Mouse (Mus musculus) limb, embryonic 14.5 days (tissue): Measurements from ENCODE around the gene Foxr1. TPM values are rescaled to one million over a fixed set of nuclear protein-coding genes. Genes with fewer than 3 reads are reported as not detected.
"Not testable (repeated sequence)": the region's sequence is repeated elsewhere in the genome, so short reads cannot be mapped to it uniquely, and the experiment has no call there.

Experiments
- ATAC-seq: fragments of 200-750 bp; cut with Nextera tagmentation; 2 replicates; pipeline ENCODE4 v1.8.0; 2017; ENCODE audit warnings: low read depth, moderate number of reproducible peaks, moderate TSS enrichment; ENCODE audit not compliant: low FRiP score
- DNase-seq: peaks from one replicate; pipeline ENCODE4 v3.0.0-alpha.2; 2015; ENCODE audit warnings: low spot score
- H3K27ac ChIP-seq: fragments of 300-500 bp; sonication (generic); replicated peaks from 2 replicates; pipeline ENCODE4 v1.5.1; 2014; ENCODE audit warnings: low read depth, mild to moderate bottlenecking, low read length, moderate library complexity, mixed read lengths
- H3K27me3 ChIP-seq: fragments of 300-500 bp; sonication (generic); 2 replicates; pipeline ENCODE4 v1.6.1; 2014; ENCODE audit warnings: low read length, mixed read lengths; ENCODE audit not compliant: control insufficient read depth, insufficient read depth
- H3K36me3 ChIP-seq: fragments of 300-500 bp; sonication (generic); 2 replicates; pipeline ENCODE4 v1.6.1; 2014; ENCODE audit warnings: mild to moderate bottlenecking, low read length, moderate library complexity, mixed read lengths; ENCODE audit not compliant: control insufficient read depth, insufficient read depth
- H3K4me1 ChIP-seq: fragments of 300-500 bp; sonication (generic); 2 replicates; pipeline ENCODE4 v1.6.1; 2014; ENCODE audit warnings: antibody characterized with exemption, low read length, mixed read lengths; ENCODE audit not compliant: control insufficient read depth, insufficient read depth
- H3K4me2 ChIP-seq: fragments of 300-500 bp; sonication (generic); replicated peaks from 2 replicates; pipeline ENCODE4 v1.6.1; 2014; ENCODE audit warnings: low read depth, mild to moderate bottlenecking, low read length, moderate library complexity; ENCODE audit not compliant: severe bottlenecking
- H3K4me3 ChIP-seq: fragments of 300-500 bp; sonication (generic); replicated peaks from 2 replicates; pipeline ENCODE4 v1.5.1; 2014; ENCODE audit warnings: low read length
- H3K9ac ChIP-seq: fragments of 300-500 bp; sonication (generic); 2 replicates; pipeline ENCODE4 v1.6.1; 2014; ENCODE audit warnings: mild to moderate bottlenecking, low read depth, low read length, moderate library complexity; ENCODE audit not compliant: severe bottlenecking
- H3K9me3 ChIP-seq: fragments of 300-500 bp; sonication (generic); 2 replicates; pipeline ENCODE4 v1.6.1; 2016; ENCODE audit warnings: low read length; ENCODE audit not compliant: control insufficient read depth
- POLR2A ChIP-seq: fragments of 200-500 bp; IDR thresholded peaks from 2 replicates; pipeline ENCODE4 v1.8.0; 2012; ENCODE audit warnings: inconsistent platforms, mild to moderate bottlenecking, moderate library complexity, borderline replicate concordance; ENCODE audit not compliant: insufficient read depth, insufficient read length; ENCODE audit errors: extremely low read depth
- WGBS: fragments of 180-500 bp; shearing (Covaris S2); extraction: QIAGEN DNeasy Blood & Tissue Kit; methylation state at CpG from one replicate; pipeline ENCODE4 v1.1.7; 2014; 5-methylcytosine and 5-hydroxymethylcytosine counted together
- polyA plus RNA-seq, 2 experiments: library from polyadenylated mRNA; depleted of rRNA in 1 of 2; stranded (reverse) in 1 of 2; unstranded in 1 of 2; fragments of >200 nt; fragmentation: Nextera tagmentation in 1 of 2; extraction: Ambion mirVana in 1 of 2; gene quantifications; 2 replicates each; pipeline versions ENCODE4 v1.2.1 to v1.2.3; 2012 to 2014

Gene Foxr1
- polyA plus RNA-seq, 2 experiments: not detected

DNA sequence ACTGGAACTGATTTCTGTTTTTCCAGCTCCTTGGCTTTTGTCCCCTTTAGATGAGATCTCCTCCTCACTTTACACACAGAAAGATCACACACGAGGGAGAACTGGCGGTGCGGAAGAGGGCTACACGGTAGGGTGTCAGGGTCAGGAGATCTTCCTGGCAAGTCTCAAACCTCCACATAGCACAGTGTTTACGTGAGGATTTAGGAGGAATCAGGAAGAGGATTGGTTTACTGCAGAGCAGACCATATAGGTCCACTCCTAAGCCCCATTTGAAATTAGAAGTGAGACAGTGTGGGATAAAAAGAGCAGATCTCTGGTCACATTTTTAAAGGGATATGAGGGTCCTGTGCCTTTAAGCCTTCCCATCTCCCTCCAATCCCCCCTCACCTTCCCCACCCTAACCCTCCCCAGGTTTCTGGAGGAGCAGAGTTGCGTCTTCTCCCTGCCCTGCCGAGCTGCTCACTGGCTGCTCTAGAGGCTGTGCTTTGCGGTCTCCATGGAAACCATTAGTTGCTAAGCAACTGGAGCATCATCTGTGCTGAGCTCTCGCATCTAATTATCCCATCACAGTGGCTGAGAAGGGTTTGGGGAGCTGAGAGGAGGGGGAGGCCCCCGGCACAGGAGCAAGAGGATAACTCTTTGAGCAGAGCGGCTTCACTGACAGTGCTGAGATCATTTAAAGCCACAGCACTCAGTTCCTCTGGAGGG is 16.3 kb upstream of the Foxr1 start:
- TF ChIP-seq POLR2A: no peak
- Histone ChIP-seq H3K36me3 (no peaks in the 10 kb centered on the region), H3K4me2 (no peak overlapping the region), H3K9me3 (no peaks in the 10 kb centered on the region), H3K9ac (no peak overlapping the region), H3K4me3 (no peak overlapping the region), H3K27ac (no peak overlapping the region), H3K27me3 (no peaks in the 10 kb centered on the region), H3K4me1 (no peaks in the 10 kb centered on the region)
- ATAC-seq (peak; percentile 70), DNase-seq (peak; percentile 43)
- 9% methylated on average over 11 of the region's 11 CpGs for WGBS

GRCm38 (mm10) chr9:44454891-44455220 is 13.9 kb upstream of the Foxr1 start, which contains the start of gene Upk2:
TSS of gene Upk2 (minus strand) at chr9:44454976.
- Histone ChIP-seq H3K27ac (no peak within 1 kb of the TSS), H3K27me3 (no peaks in the 10 kb centered on the region), H3K4me3 (no peak within 1 kb of the TSS), H3K9me3 (no peaks in the 10 kb centered on the region), H3K4me2 (no peak within 1 kb of the TSS), H3K4me1 (no peaks in the 10 kb centered on the region), H3K36me3 (no peaks in the 10 kb centered on the region), H3K9ac (no peak within 1 kb of the TSS)
- WGBS: 21% methylated on average over 4 of the region's 4 CpGs
- DNase-seq (no peak), ATAC-seq (no peak)
- TF ChIP-seq POLR2A: no peak

DNA sequence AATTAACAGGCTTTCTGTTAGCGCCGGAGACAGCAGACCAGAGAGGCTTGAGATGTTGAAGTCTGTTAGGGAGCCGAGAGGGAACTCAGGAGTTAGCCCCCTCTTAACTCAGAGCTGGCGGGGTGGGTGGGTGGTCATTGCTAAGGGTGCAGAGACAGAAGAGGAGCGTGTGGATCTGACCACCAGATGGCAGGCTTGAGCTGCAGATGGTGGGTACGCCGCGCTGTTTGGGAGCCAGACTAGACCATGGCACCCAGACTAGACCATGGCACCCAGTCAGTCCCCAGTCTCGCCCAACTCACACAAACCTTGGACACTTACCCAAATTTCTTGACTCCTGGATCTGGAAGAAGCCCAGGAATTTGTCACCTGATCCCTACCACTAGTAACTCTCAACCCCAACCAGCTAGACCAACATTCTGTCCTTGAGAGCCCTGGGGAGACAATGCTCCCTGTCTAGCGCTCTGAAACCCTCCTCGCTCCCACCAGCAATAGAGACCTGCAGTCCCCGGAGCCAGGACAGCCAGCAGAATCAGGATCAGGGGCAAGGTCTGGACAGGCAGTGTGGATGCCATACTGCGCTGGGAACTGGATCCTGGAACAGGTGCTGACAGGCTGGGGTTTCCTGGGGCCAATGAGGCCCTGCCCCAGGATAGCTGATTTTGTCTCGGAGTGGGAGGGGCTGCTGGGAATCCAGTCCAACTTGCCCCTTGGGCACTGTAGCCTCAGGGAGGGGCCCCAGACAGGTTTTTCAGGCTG is 13.4 kb upstream of the Foxr1 start:
- no peaks in the 10 kb centered on the region for H3K4me1 ChIP-seq
- no peaks in the 10 kb centered on the region for H3K27me3 ChIP-seq
- no peak overlapping the region for H3K27ac ChIP-seq
- no peak overlapping the region for H3K4me3 ChIP-seq
- H3K4me2 ChIP-seq: no peak overlapping the region
- H3K36me3 ChIP-seq: no peaks in the 10 kb centered on the region
- no peaks in the 10 kb centered on the region for H3K9me3 ChIP-seq
- WGBS: 7% methylated on average over 14 of the region's 14 CpGs
- DNase-seq (peak; percentile 68), ATAC-seq (peak; percentile 82; the same call in 1 of the 2 replicates)
- no peak for TF ChIP-seq POLR2A
- H3K9ac ChIP-seq: no peak overlapping the region

DNA sequence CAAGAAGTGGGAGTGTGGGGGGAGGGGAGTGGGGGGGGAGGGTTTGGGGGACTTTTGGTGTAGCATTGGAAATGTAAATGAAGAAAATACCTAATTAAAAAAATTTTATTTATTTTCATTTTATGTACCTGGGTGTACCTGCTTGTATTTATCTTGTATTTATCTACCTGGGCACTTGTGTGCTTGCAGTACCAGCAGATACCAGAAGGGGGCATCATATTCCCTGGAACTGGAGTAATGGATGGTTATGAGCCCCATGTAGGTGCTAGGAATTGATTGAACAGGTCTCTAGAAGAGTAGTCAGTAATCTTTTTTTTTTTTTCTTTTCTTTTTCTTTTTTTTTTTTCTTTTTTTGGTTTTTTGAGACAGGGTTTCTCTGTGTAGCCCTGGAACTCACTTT is 9.5 kb upstream of the Foxr1 start:
- no peak for TF ChIP-seq POLR2A
- H3K4me3 ChIP-seq: no peak overlapping the region
- H3K36me3 ChIP-seq: no peaks in the 10 kb centered on the region
- no peak for DNase-seq
- no peaks in the 10 kb centered on the region for H3K4me1 ChIP-seq
- no peak overlapping the region for H3K4me2 ChIP-seq
- H3K27ac ChIP-seq: no peak overlapping the region
- no peaks in the 10 kb centered on the region for H3K9me3 ChIP-seq
- H3K27me3 ChIP-seq: no peaks in the 10 kb centered on the region
- H3K9ac ChIP-seq: no peak overlapping the region
- ATAC-seq: no peak

- WGBS: 81% methylated on average over 7 of the region's 7 CpGs
- H3K9me3 ChIP-seq, H3K4me3 ChIP-seq, H3K27me3 ChIP-seq, ATAC-seq, H3K4me2 ChIP-seq, H3K9ac ChIP-seq, H3K27ac ChIP-seq, H3K36me3 ChIP-seq, DNase-seq, H3K4me1 ChIP-seq: not testable (repeated sequence)
Observed at GRCm38 (mm10) chr9:44444402-44445025, 3.6 kb upstream of the Foxr1 start.
